Mouse (Mus musculus): ENCODE measurements around the gene Cs. TPM values are rescaled to one million over a fixed set of nuclear protein-coding genes. Genes with fewer than 3 reads are reported as not detected.
A peak's percentile ranks its signal among the peaks of the same experiment; 100 is the strongest.

Gene Cs
- total and polyA plus RNA-seq, 3 experiments: 133 to 256 (median 161) TPM

DNA sequence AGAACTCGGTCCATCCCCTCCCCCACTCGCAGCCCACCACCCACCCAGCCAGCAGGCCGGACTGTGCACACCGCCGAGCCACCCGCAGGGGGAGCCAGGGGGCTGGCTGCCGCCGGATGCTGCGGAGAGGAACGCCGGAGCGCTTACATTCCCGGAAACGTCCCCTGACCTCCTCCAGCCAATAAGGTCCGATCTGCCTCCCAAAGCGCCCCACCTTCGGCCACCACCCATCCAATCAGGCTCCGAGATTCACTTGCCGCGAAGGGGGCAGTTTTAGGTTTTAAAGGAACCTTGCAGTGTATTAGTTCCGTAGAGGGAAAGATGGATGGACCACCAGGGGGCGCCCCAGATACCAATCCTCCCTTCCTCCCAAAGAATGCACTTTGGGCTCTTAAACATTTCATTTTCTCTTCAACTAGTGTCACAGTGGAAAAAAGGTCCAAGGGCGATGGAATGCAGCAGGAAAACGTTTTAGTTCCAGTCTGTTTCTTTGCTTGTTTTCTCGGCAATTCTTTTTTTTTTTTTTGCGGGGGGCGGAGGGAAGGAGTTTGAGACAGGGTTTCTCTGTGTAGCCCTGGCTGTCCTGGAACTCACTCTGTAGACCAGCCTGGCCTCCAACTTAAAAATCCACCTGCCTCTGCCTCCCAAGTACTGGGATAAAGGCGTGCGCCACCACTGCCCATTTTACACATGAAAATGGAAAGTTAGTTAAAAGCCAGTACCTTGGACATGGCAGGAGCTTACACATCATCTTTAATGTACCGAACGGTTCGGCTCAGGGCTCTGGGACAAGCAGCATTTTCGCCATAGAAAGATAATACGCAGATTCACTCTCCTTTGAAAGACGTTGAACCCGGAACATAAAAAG lies 72.4 kb downstream of the Cs start (continued):
- TF ChIP-seq USF1 (IDR thresholded peaks at IDR 0.05; ENCODE audit: low read depth, low read length): peak; percentile 73
- no peak for TF ChIP-seq MYB (IDR thresholded peaks at IDR 0.05; ENCODE audit: low read depth, low read length)
- TF ChIP-seq RCOR1 (IDR thresholded peaks at IDR 0.05; ENCODE audit: low read depth, low read length): no peak
- no peak; the same call in 1 of the 2 replicates for TF ChIP-seq NRF1 (IDR thresholded peaks at IDR 0.05; ENCODE audit: insufficient read depth, low read depth, low read length, poor library complexity, severe bottlenecking)

GRCm38 (mm10) chr10:128410560-128410845 lies 73.0 kb downstream of the Cs start:
- H3K9ac ChIP-seq (ENCODE audit: control insufficient read depth, low read depth, low read length, poor library complexity, severe bottlenecking): peak overlapping the region; percentile 80
- H3K27ac ChIP-seq (ENCODE audit: control insufficient read depth, low read depth, low read length): peak overlapping the region; percentile 89
- peaks cover 0 to 9% of the 10 kb centered on the region in 2 experiments; a peak in 2 of 4 replicates for H3K36me3 ChIP-seq (ENCODE audit: control insufficient read depth in 1 of 2, insufficient read depth in 2 of 2, low read length in 2 of 2)
- TF ChIP-seq MAX (IDR thresholded peaks at IDR 0.05; ENCODE audit: low read length): peak; percentile 5; the same call in 1 of the 2 replicates
- peak; percentile 49 for TF ChIP-seq HCFC1 (IDR thresholded peaks at IDR 0.05; ENCODE audit: low read depth, low read length)
- TF ChIP-seq POLR2A (IDR thresholded peaks at IDR 0.05; ENCODE audit: control insufficient read depth in 1 of 2, insufficient read depth in 1 of 2, low read depth in 1 of 2, low read length in 2 of 2, poor library complexity in 1 of 2): peak; percentile 17 to 23; a peak in 2 of 4 replicates
- no peak for TF ChIP-seq ZNF384 (IDR thresholded peaks at IDR 0.05; ENCODE audit: low read depth, low read length)
- H3K27me3 ChIP-seq (ENCODE audit: control insufficient read depth in 1 of 2, insufficient read depth in 2 of 2, low read length in 2 of 2): no peaks in the 10 kb centered on the region
- H3K4me1 ChIP-seq (ENCODE audit: control insufficient read depth in 1 of 2, insufficient read depth in 2 of 2, low read length in 2 of 2): peaks cover 0 to 8% of the 10 kb centered on the region in 2 experiments; a peak in 2 of 4 replicates
- H3K79me2 ChIP-seq (ENCODE audit: control insufficient read depth, insufficient read depth, low read length, poor library complexity): peaks cover 32% of the 10 kb centered on the region
- H3K9me3 ChIP-seq (replicated peaks; ENCODE audit: insufficient read depth, low read length): no peaks in the 10 kb centered on the region
- no peak for DNase-seq (ENCODE audit: low read depth, low spot score)
- H3K4me3 ChIP-seq (ENCODE audit: control insufficient read depth in 1 of 2, insufficient read depth in 1 of 2, low read depth in 2 of 2, low read length in 2 of 2): peak overlapping the region; percentile 69 to 79

DNA sequence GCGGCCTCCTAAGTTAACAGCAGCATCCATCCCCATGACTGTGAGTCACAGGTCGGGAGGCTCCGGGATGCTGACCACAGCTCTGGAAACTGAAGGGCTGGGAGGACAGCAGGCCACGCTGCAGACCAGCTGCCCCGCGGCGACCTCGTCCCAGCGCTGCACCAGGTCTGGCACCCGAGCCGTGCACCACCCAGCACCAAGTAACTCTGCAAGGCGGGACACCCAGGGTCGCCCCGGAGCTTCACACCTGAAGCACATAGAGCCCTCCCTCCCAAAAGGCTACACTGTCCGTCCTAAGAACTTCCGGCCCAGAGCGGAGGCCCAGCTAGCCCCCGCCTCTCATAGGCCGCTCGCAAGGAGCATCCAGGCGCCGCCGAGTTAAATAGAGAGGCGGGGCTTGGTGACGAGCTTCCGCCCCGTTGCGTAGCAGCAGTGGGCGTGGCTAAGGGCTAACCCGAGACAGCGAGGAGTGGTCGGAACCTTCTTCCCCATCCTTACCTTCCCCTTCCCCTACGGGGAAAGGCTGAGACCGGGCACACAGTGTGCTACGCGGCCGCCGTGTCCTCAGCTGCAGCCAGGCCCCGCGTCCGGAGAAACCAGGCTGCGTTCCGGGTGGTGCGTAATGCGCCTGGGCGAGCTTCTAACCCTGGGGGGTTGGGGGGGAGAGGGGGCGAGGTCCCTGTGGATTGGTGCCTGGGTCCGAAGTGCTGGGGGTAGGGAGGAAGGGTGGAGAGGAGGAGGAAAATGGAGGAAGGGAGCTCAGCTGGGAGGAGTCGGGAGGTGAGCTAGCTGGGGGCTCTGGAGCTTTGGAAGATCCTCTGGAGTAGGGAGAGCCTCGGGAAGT lies 73.9 kb downstream of the Cs start, which contains the start of the genes Nabp2 and Rnf41:
Gene Nabp2 (minus strand): TSS at position 282 of the 844 bp plus-strand sequence.
Gene Rnf41 (plus strand): TSS at position 447 of the 844 bp plus-strand sequence.
- H3K27me3 ChIP-seq (ENCODE audit: control insufficient read depth in 1 of 2, insufficient read depth in 2 of 2, low read length in 2 of 2): no peaks in the 10 kb centered on the region
- peaks cover 32% of the 10 kb centered on the region for H3K79me2 ChIP-seq (ENCODE audit: control insufficient read depth, insufficient read depth, low read length, poor library complexity)
- peak; percentile 98 for DNase-seq (ENCODE audit: low read depth, low spot score)
- peak within 1 kb of the TSS; percentile 88 for H3K9ac ChIP-seq (ENCODE audit: control insufficient read depth, low read depth, low read length, poor library complexity, severe bottlenecking)
- H3K4me3 ChIP-seq (ENCODE audit: control insufficient read depth in 1 of 2, insufficient read depth in 1 of 2, low read depth in 2 of 2, low read length in 2 of 2): peak within 1 kb of the TSS; percentile 79 to 91
- no peaks in the 10 kb centered on the region for H3K9me3 ChIP-seq (replicated peaks; ENCODE audit: insufficient read depth, low read length)
- H3K27ac ChIP-seq (ENCODE audit: control insufficient read depth, low read depth, low read length): peak within 1 kb of the TSS; percentile 89
- H3K4me1 ChIP-seq (ENCODE audit: control insufficient read depth in 1 of 2, insufficient read depth in 2 of 2, low read length in 2 of 2): peaks cover 0 to 8% of the 10 kb centered on the region in 2 experiments; a peak in 2 of 4 replicates
- H3K36me3 ChIP-seq (ENCODE audit: control insufficient read depth in 1 of 2, insufficient read depth in 2 of 2, low read length in 2 of 2): peaks cover 2 to 9% of the 10 kb centered on the region in 2 experiments
- TF ChIP-seq ETS1 (IDR thresholded peaks at IDR 0.05; ENCODE audit: low read depth, low read length) (no peak), EP300 (IDR thresholded peaks at IDR 0.05; ENCODE audit: low read depth in 1 of 2, low read length in 2 of 2) (no peak), SMC3 (IDR thresholded peaks at IDR 0.05; ENCODE audit: low read depth, low read length) (no peak), POLR2AphosphoS2 (IDR thresholded peaks at IDR 0.05; ENCODE audit: low read length) (no peak; the same call in 1 of the 2 replicates), HCFC1 (IDR thresholded peaks at IDR 0.05; ENCODE audit: low read depth, low read length) (peak; percentile 83), KAT2A (conservative IDR thresholded peaks at IDR 0.05; ENCODE audit: low read depth, low read length) (no peak), TCF12 (IDR thresholded peaks at IDR 0.05; ENCODE audit: low read depth, low read length) (peak; percentile 66), CHD1 (IDR thresholded peaks at IDR 0.05; ENCODE audit: low read depth, low read length) (no peak), NRF1 (IDR thresholded peaks at IDR 0.05; ENCODE audit: insufficient read depth, low read depth, low read length, poor library complexity, severe bottlenecking) (no peak), MAZ (IDR thresholded peaks at IDR 0.05; ENCODE audit: low read depth, low read length) (no peak), GATA1 (IDR thresholded peaks at IDR 0.05; ENCODE audit: low read depth, low read length) (no peak), ELF1 (IDR thresholded peaks at IDR 0.05; ENCODE audit: low read depth, low read length) (peak; percentile 69), NELFE (IDR thresholded peaks at IDR 0.05; ENCODE audit: low read depth, low read length) (peak; percentile 80), TBP (IDR thresholded peaks at IDR 0.05; ENCODE audit: low read depth, low read length) (peak; percentile 93), ZC3H11A (IDR thresholded peaks at IDR 0.05; ENCODE audit: low read depth, low read length) (no peak), SIN3A (IDR thresholded peaks at IDR 0.05; ENCODE audit: low read length) (peak; percentile 39; the same call in 1 of the 2 replicates), E2F4 (IDR thresholded peaks at IDR 0.05; ENCODE audit: borderline replicate concordance, low read depth, low read length) (no peak), TAL1 (IDR thresholded peaks at IDR 0.05; ENCODE audit: low read length) (no peak), GABPA (IDR thresholded peaks at IDR 0.05; ENCODE audit: low read depth, low read length) (no peak), MYB (IDR thresholded peaks at IDR 0.05; ENCODE audit: low read depth, low read length) (no peak), MXI1 (IDR thresholded peaks at IDR 0.05; ENCODE audit: low read depth, low read length) (peak; percentile 42; the same call in 1 of the 2 replicates)
